Mouse (Mus musculus): ENCODE results near the gene Olfr1184. TPM values are rescaled to one million over a fixed set of nuclear protein-coding genes. Genes with fewer than 3 reads are reported as not detected.

Gene Olfr1184
- polyA plus RNA-seq (2017; shearing (Covaris generic)): not detected

DNA sequence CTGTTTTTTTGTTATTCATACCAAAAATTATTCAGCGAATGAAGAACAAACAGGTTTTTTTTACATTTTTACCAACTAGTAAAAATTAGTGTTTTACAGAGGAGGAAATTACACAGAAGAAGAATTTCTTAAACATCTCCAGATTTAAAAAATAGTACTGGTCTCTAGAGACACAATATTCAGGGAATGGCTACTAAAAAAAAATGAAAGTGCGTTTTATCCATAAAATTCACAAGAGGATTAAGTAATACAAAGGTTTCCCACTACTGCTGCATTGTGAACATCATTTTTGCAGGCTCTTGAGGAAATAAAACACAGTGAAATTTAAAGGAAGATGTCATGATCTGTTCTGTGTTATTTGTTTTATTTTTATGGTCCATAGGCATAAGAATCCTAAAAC, at the start of gene Olfr1184:
Olfr1184 (plus strand) TSS at position 301 of the 400 bp plus-strand sequence.

DNA sequence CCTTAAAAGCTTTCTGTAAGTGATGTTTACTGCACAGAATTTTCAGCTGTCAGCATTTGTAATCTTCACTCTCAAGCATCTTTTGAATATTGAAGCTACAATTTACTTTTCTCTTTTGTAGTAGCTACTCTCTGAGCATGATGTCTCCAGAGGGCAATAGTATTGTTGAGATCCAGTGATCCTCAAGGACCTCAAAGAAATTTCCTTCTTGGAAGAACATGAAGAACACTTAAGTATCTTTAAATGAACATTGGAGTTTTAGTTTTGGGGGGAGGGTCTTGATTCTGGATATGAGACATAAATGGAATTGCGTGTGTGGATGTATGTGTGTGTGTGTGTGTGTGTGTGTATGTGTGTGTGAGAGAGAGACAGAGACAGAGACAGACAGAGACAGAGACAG, 34.4 kb upstream of the Olfr1184 start, which contains the start of gene Gm13757:
Gm13757 (minus strand) TSS at position 101 of the 400 bp plus-strand sequence.

DNA sequence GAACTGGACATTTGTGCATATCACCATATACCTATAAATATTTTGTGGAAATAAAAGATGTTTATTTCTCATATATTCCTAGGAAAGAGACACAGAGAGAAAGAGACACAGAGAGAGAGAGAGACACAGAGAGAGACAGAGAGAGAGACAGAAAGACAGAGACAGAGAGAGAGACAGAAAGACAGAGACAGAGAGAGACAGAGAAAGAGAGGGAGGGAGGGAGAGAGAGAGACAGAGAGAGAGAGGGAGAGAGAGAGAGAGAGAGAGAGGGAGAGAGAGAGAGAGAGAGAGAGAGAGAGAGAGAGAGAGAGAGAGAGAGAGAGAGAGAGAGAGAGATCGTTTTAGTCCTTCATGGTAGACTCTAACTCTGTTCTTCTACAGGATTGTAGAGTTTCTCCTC, 28.8 kb upstream of the Olfr1184 start, which contains the start of gene Olfr1183:
Olfr1183 (plus strand) TSS at position 301 of the 400 bp plus-strand sequence.

DNA sequence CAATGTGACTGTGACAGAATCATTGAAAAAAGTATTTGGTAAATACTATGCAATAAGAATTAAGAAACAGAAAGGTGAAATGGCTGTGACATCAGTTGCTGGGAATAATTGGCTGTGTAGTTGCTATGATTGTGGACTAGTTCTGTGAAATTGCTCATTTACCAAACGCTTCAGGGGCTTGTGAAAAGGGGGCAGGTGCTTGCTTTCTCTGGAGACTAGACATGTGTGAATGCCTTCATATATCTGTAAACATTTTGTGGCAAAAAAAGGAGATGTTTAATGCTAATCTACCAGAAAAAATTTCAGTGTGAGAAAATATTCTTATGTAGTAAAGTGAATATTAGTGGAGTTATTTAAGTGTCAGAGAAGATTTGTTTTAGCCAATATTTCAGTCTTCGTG, 9.6 kb downstream of the Olfr1184 start, which contains the start of gene Olfr1185-ps1:
Olfr1185-ps1 (plus strand) TSS at position 301 of the 400 bp plus-strand sequence.

DNA sequence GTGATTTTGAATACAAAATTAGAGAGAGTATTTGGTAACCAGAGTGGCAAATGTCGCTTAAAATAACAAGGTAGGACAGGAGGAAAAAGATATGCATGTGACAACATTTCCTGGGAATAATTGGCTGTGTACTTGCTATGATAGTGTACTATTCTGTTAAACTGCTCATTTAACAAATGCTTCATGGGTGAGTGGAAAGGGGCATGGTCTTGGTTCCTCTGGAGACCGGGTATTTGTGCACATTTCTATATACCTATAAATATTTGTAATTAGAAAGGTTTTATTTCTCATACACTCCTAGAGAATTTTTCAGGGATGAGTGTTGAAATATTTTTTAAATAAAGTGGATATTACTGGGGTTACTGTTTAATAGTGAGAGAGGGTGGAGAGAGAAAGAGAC, 34.9 kb downstream of the Olfr1184 start, which contains the start of gene Olfr1186:
Olfr1186 (plus strand) TSS at position 301 of the 400 bp plus-strand sequence.

Other genes with a start within 250 kb of the Olfr1184 start
- gene Olfr1173, start 203.7 kb upstream of the Olfr1184 start, polyA plus RNA-seq (2017; shearing (Covaris generic)): not detected
- not detected for gene Olfr1174-ps, start 168.5 kb upstream of the Olfr1184 start, polyA plus RNA-seq (2017; shearing (Covaris generic))
- gene Olfr1175-ps, start 156.4 kb upstream of the Olfr1184 start, polyA plus RNA-seq (2017; shearing (Covaris generic)): not detected
- not detected for gene Olfr1176, start 146.9 kb upstream of the Olfr1184 start, polyA plus RNA-seq (2017; shearing (Covaris generic))
- not detected for gene Olfr1177-ps, start 137.1 kb upstream of the Olfr1184 start, polyA plus RNA-seq (2017; shearing (Covaris generic))
- gene Olfr1178, start 96.5 kb upstream of the Olfr1184 start, polyA plus RNA-seq (2017; shearing (Covaris generic)): not detected
- not detected for gene Olfr1179, start 77.1 kb upstream of the Olfr1184 start, polyA plus RNA-seq (2017; shearing (Covaris generic))
- gene Olfr1180, start 64.4 kb upstream of the Olfr1184 start, polyA plus RNA-seq (2017; shearing (Covaris generic)): not detected
- not detected for gene Olfr1181, start 57.4 kb upstream of the Olfr1184 start, polyA plus RNA-seq (2017; shearing (Covaris generic))
- gene Gm13757, start 34.5 kb upstream of the Olfr1184 start, polyA plus RNA-seq (2017; shearing (Covaris generic)): not detected
- gene Olfr1183, start 28.7 kb upstream of the Olfr1184 start, polyA plus RNA-seq (2017; shearing (Covaris generic)): 0.04 TPM
- gene Olfr1185-ps1, start 9.7 kb downstream of the Olfr1184 start, polyA plus RNA-seq (2017; shearing (Covaris generic)): not detected
- gene Olfr1186, start 35.0 kb downstream of the Olfr1184 start, polyA plus RNA-seq (2017; shearing (Covaris generic)): not detected
- not detected for gene Olfr1188, start 73.3 kb downstream of the Olfr1184 start, polyA plus RNA-seq (2017; shearing (Covaris generic))
- not detected for gene Olfr1189, start 102.9 kb downstream of the Olfr1184 start, polyA plus RNA-seq (2017; shearing (Covaris generic))
- not detected for gene Olfr1191-ps1, start 156.9 kb downstream of the Olfr1184 start, polyA plus RNA-seq (2017; shearing (Covaris generic))
- gene Olfr1192-ps1, start 164.9 kb downstream of the Olfr1184 start, polyA plus RNA-seq (2017; shearing (Covaris generic)): not detected
- gene Olfr1193, start 192.0 kb downstream of the Olfr1184 start, polyA plus RNA-seq (2017; shearing (Covaris generic)): not detected
- not detected for gene Olfr1195, start 205.6 kb downstream of the Olfr1184 start, polyA plus RNA-seq (2017; shearing (Covaris generic))
- gene Olfr1196, start 221.0 kb downstream of the Olfr1184 start, polyA plus RNA-seq (2017; shearing (Covaris generic)): not detected
- not detected for gene Olfr1197, start 248.8 kb downstream of the Olfr1184 start, polyA plus RNA-seq (2017; shearing (Covaris generic))